Mouse (Mus musculus) layer of hippocampus, adult 8-10 months (tissue): ENCODE measurements around the gene Rnpep. TPM values are rescaled to one million over a fixed set of nuclear protein-coding genes. Genes with fewer than 3 reads are reported as not detected.
"Not testable (repeated sequence)": the region's sequence is repeated elsewhere in the genome, so short reads cannot be mapped to it uniquely, and the experiment has no call there.

ENCODE experiments used
- DNase-seq, 2 experiments: peaks; one replicate each; pipeline ENCODE4 v3.0.0; 2022; ENCODE audit warnings: low spot score in 2 of 2
- total RNA-seq, 4 experiments: library from RNA; stranded (reverse); gene quantifications; 2 replicates each; pipeline ENCODE4 v1.2.4; 2022

The Rnpep gene
- total RNA-seq, 4 experiments from 2014 or later, result 53.9 to 63.9 (median 59.3) TPM

GRCm38 (mm10) chr1:135259128-135259436 lies 24.8 kb downstream of the Rnpep start:
- DNase-seq, result peak; percentile 56 to 79

- DNase-seq, result no peak
Observed at GRCm38 (mm10) chr1:135258380-135259127, 25.3 kb downstream of the Rnpep start, which contains the start of gene Elf3. TSS of gene Elf3 (minus strand) at chr1:135258568.

- no peak for DNase-seq
Observed at GRCm38 (mm10) chr1:135256299-135256698, 27.6 kb downstream of the Rnpep start.

- DNase-seq, result no peak
Observed at GRCm38 (mm10) chr1:135252854-135253253, 31.0 kb downstream of the Rnpep start.

- no peak for DNase-seq
Observed at GRCm38 (mm10) chr1:135251405-135251804, 32.5 kb downstream of the Rnpep start.

GRCm38 (mm10) chr1:135250706-135251105 lies 33.2 kb downstream of the Rnpep start:
- DNase-seq, result no peak

- DNase-seq, result peak; percentile 53 to 60
Observed at GRCm38 (mm10) chr1:135248434-135248850, 35.4 kb downstream of the Rnpep start.

- DNase-seq, result no peak
Observed at GRCm38 (mm10) chr1:135244014-135244413, 39.9 kb downstream of the Rnpep start.

- not testable (repeated sequence) for DNase-seq
Observed at GRCm38 (mm10) chr1:135240206-135240605, 43.7 kb downstream of the Rnpep start.

- no peak for DNase-seq
Observed at GRCm38 (mm10) chr1:135237131-135237851, 46.6 kb downstream of the Rnpep start.

- DNase-seq, result no peak
Observed at GRCm38 (mm10) chr1:135234771-135235170, 49.1 kb downstream of the Rnpep start.

GRCm38 (mm10) chr1:135233961-135234360 lies 49.9 kb downstream of the Rnpep start:
- DNase-seq, result no peak

GRCm38 (mm10) chr1:135231878-135232277 lies 52.0 kb downstream of the Rnpep start:
- not testable (repeated sequence) for DNase-seq

- DNase-seq, result no peak
Observed at GRCm38 (mm10) chr1:135227339-135227950, 56.4 kb downstream of the Rnpep start.

GRCm38 (mm10) chr1:135224981-135225604 lies 58.8 kb downstream of the Rnpep start:
- DNase-seq, result no peak

GRCm38 (mm10) chr1:135224147-135224546 lies 59.7 kb downstream of the Rnpep start:
- DNase-seq, result no peak

- no peak for DNase-seq
Observed at GRCm38 (mm10) chr1:135217607-135218233, 66.2 kb downstream of the Rnpep start.

- DNase-seq, result no peak
Observed at GRCm38 (mm10) chr1:135213772-135214640, 69.9 kb downstream of the Rnpep start.
